ENCODE assay signal across 8 mouse cellular contexts in the genomic region with DNA sequence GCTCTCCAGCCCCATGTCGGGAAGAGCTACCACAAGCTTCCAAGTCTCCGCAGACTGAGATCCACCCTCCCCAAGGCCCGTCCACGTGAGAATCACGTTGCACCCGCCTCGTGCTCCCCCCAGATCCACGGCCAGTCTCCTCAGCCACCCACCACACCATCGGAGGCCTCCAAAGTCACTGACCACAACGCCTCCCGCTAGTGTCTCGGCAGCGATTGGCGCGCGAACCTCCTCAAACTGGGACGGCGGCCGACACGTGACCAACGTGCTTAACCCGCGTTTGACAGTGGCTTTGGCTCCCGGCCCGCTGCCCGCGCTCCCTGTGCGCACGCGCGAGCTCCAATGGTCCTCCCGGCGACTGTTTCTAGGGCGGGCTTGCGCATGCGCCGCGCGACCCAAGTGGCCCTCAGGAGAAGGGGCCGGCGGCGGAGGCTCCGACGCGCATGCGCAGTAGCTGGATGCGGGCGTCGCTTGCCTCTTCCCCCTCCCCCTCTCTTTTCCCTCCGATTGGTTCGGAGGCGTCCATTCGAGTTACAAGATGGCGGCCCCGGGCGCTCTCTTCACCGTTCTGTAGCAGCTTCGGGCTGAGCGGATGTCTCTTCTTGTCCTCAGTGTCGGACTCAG. TPM values are rescaled to one million over a fixed set of nuclear protein-coding genes. Genes with fewer than 3 reads are reported as not detected.
DNase-seq lines count a peak whose midpoint lies in the region; ATAC-seq and TF ChIP-seq lines count a peak whose summit lies in the region.

TSS of gene Nup50 (plus strand) at position 528 of the 624 bp plus-strand sequence.

- no peak for TF ChIP-seq RAD21 in CH12.LX (IDR thresholded peaks at IDR 0.05; ENCODE audit: low read depth, low read length)

- peak within 1 kb of the TSS; percentile 100 for H3K4me2 ChIP-seq in CH12.LX (ENCODE audit: insufficient read depth, low read depth, poor library complexity, severe bottlenecking)
- peak within 1 kb of the TSS; percentile 79 for H3K4me2 ChIP-seq in forebrain, embryonic 11.5 days (ENCODE audit: low read depth, low read length, severe bottlenecking)
- H3K4me2 ChIP-seq in heart, embryonic 16.5 days (ENCODE audit: low read depth, low read length) = peak within 1 kb of the TSS; percentile 77
- peak within 1 kb of the TSS; percentile 91 for H3K4me2 ChIP-seq in liver, embryonic 15.5 days
- peak within 1 kb of the TSS; percentile 89 for H3K4me2 ChIP-seq in neural tube, embryonic 12.5 days (replicated peaks)

- no peak for TF ChIP-seq CTCF in CH12.LX (conservative IDR thresholded peaks at IDR 0.05 in 1 of 2, IDR thresholded peaks at IDR 0.05 in 1 of 2; ENCODE audit: low read depth in 2 of 2, low read length in 2 of 2)

- peaks cover 0 to 53% of the 10 kb centered on the region in 2 experiments; a peak in 3 of 4 replicates for H3K4me1 ChIP-seq in CH12.LX (ENCODE audit: control insufficient read depth in 1 of 2, insufficient read depth in 2 of 2)
- H3K4me1 ChIP-seq in forebrain, embryonic 11.5 days (replicated peaks; ENCODE audit: control insufficient read depth, insufficient read depth, low read length) = peaks cover 4% of the 10 kb centered on the region; the same call in 1 of the 2 replicates
- peaks cover 20% of the 10 kb centered on the region for H3K4me1 ChIP-seq in heart, embryonic 16.5 days (ENCODE audit: control insufficient read depth, insufficient read depth, low read length)
- peaks cover 38% of the 10 kb centered on the region for H3K4me1 ChIP-seq in liver, embryonic 15.5 days (replicated peaks)
- H3K4me1 ChIP-seq in neural tube, embryonic 12.5 days = peaks cover 29% of the 10 kb centered on the region

- in situ Hi-C loops in CH12.LX (cut with MboI; ENCODE audit: low pct_ligation_motif_present, low pct_unique_long_range_greater_than_20kb, low sequenced_read_pairs) = loop anchor here (5.0 to 10.0 kb wide), 3 partner anchors 74 to 248 kb away; no protein-coding TSS in a partner anchor

- dilution Hi-C loops in CH12.LX (cut with MboI; ENCODE audit: extremely low pct_ligation_motif_present, extremely low pct_unique_long_range_greater_than_20kb, low sequenced_read_pairs) = no loop called here

- H3K9ac ChIP-seq in CH12.LX (ENCODE audit: insufficient read depth, low read depth) = peak within 1 kb of the TSS; percentile 94
- H3K9ac ChIP-seq in forebrain, embryonic 11.5 days (ENCODE audit: low read length) = peak within 1 kb of the TSS; percentile 93
- peak within 1 kb of the TSS; percentile 93 for H3K9ac ChIP-seq in heart, embryonic 16.5 days (ENCODE audit: low read length)
- peak within 1 kb of the TSS; percentile 100 for H3K9ac ChIP-seq in liver, embryonic 15.5 days
- peak within 1 kb of the TSS; percentile 99 for H3K9ac ChIP-seq in neural tube, embryonic 12.5 days

- peak; percentile 90 for TF ChIP-seq POLR2A in CH12.LX (IDR thresholded peaks at IDR 0.05; ENCODE audit: low read depth, low read length)

- TF ChIP-seq EP300 in CH12.LX (IDR thresholded peaks at IDR 0.05; ENCODE audit: low read length) = no peak; the same call in 1 of the 2 replicates

- H3K4me3 ChIP-seq in CH12.LX (replicated peaks in 1 of 3; ENCODE audit: low read depth in 2 of 3, low read length in 2 of 3, poor library complexity in 1 of 3) = peak within 1 kb of the TSS; percentile 65 to 98 (median 94)
- peak within 1 kb of the TSS; percentile 98 for H3K4me3 ChIP-seq in forebrain, embryonic 11.5 days (ENCODE audit: low read depth, low read length)
- H3K4me3 ChIP-seq in heart, embryonic 16.5 days (ENCODE audit: low read length) = peak within 1 kb of the TSS; percentile 83
- H3K4me3 ChIP-seq in liver, embryonic 15.5 days (replicated peaks) = peak within 1 kb of the TSS; percentile 98
- H3K4me3 ChIP-seq in neural tube, embryonic 12.5 days = peak within 1 kb of the TSS; percentile 99

- peak; percentile 92 for ATAC-seq in forebrain, embryonic 11.5 days (replicated peaks; ENCODE audit: low FRiP score)
- ATAC-seq in heart, embryonic 16.5 days (replicated peaks; ENCODE audit: extremely low read depth, insufficient read depth, low FRiP score) = peak; percentile 91
- peak; percentile 91 for ATAC-seq in liver, embryonic 15.5 days (ENCODE audit: insufficient read depth)
- peak; percentile 90 for ATAC-seq in neural tube, embryonic 12.5 days (ENCODE audit: low FRiP score, low read depth)

- no peaks in the 10 kb centered on the region for H3K27me3 ChIP-seq in CH12.LX (replicated peaks)
- H3K27me3 ChIP-seq in forebrain, embryonic 11.5 days (ENCODE audit: control insufficient read depth, insufficient read depth, low read length) = no peaks in the 10 kb centered on the region
- no peaks in the 10 kb centered on the region for H3K27me3 ChIP-seq in heart, embryonic 16.5 days (ENCODE audit: control insufficient read depth, insufficient read depth, low read length)
- H3K27me3 ChIP-seq in liver, embryonic 15.5 days = no peaks in the 10 kb centered on the region
- H3K27me3 ChIP-seq in neural tube, embryonic 12.5 days (replicated peaks) = no peaks in the 10 kb centered on the region

- peaks cover 56% of the 10 kb centered on the region for H3K79me2 ChIP-seq in CH12.LX (replicated peaks; ENCODE audit: control insufficient read depth, extremely low read depth, insufficient read depth, poor library complexity, severe bottlenecking)

- H3K9me3 ChIP-seq in CH12.LX (replicated peaks; ENCODE audit: low read length) = no peaks in the 10 kb centered on the region
- H3K9me3 ChIP-seq in forebrain, embryonic 11.5 days (ENCODE audit: control insufficient read depth, low read length) = no peaks in the 10 kb centered on the region
- H3K9me3 ChIP-seq in heart, embryonic 16.5 days (replicated peaks; ENCODE audit: control insufficient read depth, low read length) = no peaks in the 10 kb centered on the region
- no peaks in the 10 kb centered on the region for H3K9me3 ChIP-seq in liver, embryonic 15.5 days (replicated peaks)
- no peaks in the 10 kb centered on the region for H3K9me3 ChIP-seq in neural tube, embryonic 12.5 days

- peak; percentile 98 for DNase-seq in CH12.LX (ENCODE audit: extremely low read depth)
- peak; percentile 97 for DNase-seq in c-Kit-positive CD71-positive TER-119-negative erythroid progenitor cells, embryonic 14.5 days (ENCODE audit: low read depth)
- peak; percentile 100 for DNase-seq in forebrain, embryonic 11.5 days (ENCODE audit: low spot score)
- peak; percentile 100 for DNase-seq in kidney, postnatal 36 days
- DNase-seq in telencephalon, adult 2 months (ENCODE audit: low read depth, low spot score) = peak; percentile 95

- WGBS in forebrain, embryonic 11.5 days = under 1% methylated on average over 58 of the region's 60 CpGs
- WGBS in heart, embryonic 16.5 days = 0% methylated on average over 58 of the region's 60 CpGs
- WGBS in liver, embryonic 15.5 days (ENCODE audit: insufficient replicate concordance) = under 1% methylated on average over 60 of the region's 60 CpGs
- under 1% methylated on average over 60 of the region's 60 CpGs for WGBS in neural tube, embryonic 12.5 days

- peaks cover 8 to 37% of the 10 kb centered on the region in 2 experiments for H3K36me3 ChIP-seq in CH12.LX (replicated peaks in 1 of 2; ENCODE audit: control insufficient read depth in 1 of 2, insufficient read depth in 1 of 2, low read length in 1 of 2)
- no peaks in the 10 kb centered on the region for H3K36me3 ChIP-seq in forebrain, embryonic 11.5 days (ENCODE audit: control insufficient read depth, insufficient read depth, low read length)
- peaks cover 7% of the 10 kb centered on the region for H3K36me3 ChIP-seq in heart, embryonic 16.5 days (ENCODE audit: control insufficient read depth, insufficient read depth)
- H3K36me3 ChIP-seq in liver, embryonic 15.5 days (replicated peaks) = peaks cover 16% of the 10 kb centered on the region
- peaks cover 9% of the 10 kb centered on the region; the same call in 1 of the 2 replicates for H3K36me3 ChIP-seq in neural tube, embryonic 12.5 days

- H3K27ac ChIP-seq in CH12.LX (ENCODE audit: insufficient read depth, low read depth) = peak within 1 kb of the TSS; percentile 65
- H3K27ac ChIP-seq in forebrain, embryonic 11.5 days (ENCODE audit: low read depth, low read length) = peak within 1 kb of the TSS; percentile 94
- peak within 1 kb of the TSS; percentile 98 for H3K27ac ChIP-seq in heart, embryonic 16.5 days (ENCODE audit: low read length)
- peak within 1 kb of the TSS; percentile 99 for H3K27ac ChIP-seq in liver, embryonic 15.5 days (replicated peaks)
- H3K27ac ChIP-seq in neural tube, embryonic 12.5 days = peak within 1 kb of the TSS; percentile 94

TF ChIP-seq in CH12.LX, 34 proteins besides CTCF, POLR2A, EP300 and RAD21 (continues in another document):
- TF ChIP-seq USF1 (IDR thresholded peaks at IDR 0.05; ENCODE audit: low read depth, low read length) (peak; percentile 96), MXI1 (IDR thresholded peaks at IDR 0.05; ENCODE audit: low read depth, low read length) (peak; percentile 93), USF2 (conservative IDR thresholded peaks at IDR 0.05; ENCODE audit: low read depth, low read length) (peak; percentile 93), E2F4 (IDR thresholded peaks at IDR 0.05; ENCODE audit: insufficient replicate concordance, low read depth, low read length) (peak; percentile 87; the same call in 1 of the 2 replicates), PAX5 (IDR thresholded peaks at IDR 0.05; ENCODE audit: low read length) (no peak), ZMIZ1 (IDR thresholded peaks at IDR 0.05; ENCODE audit: low read depth, low read length) (peak; percentile 83), UBTF (IDR thresholded peaks at IDR 0.05; ENCODE audit: low read depth, low read length) (no peak; the same call in 1 of the 2 replicates), MEF2A (IDR thresholded peaks at IDR 0.05; ENCODE audit: borderline replicate concordance, low read depth, low read length) (peak; percentile 56), HCFC1 (IDR thresholded peaks at IDR 0.05; ENCODE audit: low read depth, low read length) (peak; percentile 76), SMC3 (IDR thresholded peaks at IDR 0.05; ENCODE audit: low read depth, low read length) (no peak), ZNF384 (IDR thresholded peaks at IDR 0.05; ENCODE audit: low read depth, low read length) (no peak), MAX (IDR thresholded peaks at IDR 0.05; ENCODE audit: low read length) (peak; percentile 97), MAZ (IDR thresholded peaks at IDR 0.05; ENCODE audit: low read depth, low read length) (no peak; the same call in 1 of the 2 replicates), GABPA (IDR thresholded peaks at IDR 0.05; ENCODE audit: insufficient replicate concordance, low read depth, low read length) (no peak), NRF1 (IDR thresholded peaks at IDR 0.05; ENCODE audit: low read depth, low read length) (peak; percentile 98)

RNA-seq across cellular contexts. Expression of gene Nup50, which starts in this region (rescaled TPM):
- total RNA-seq in CH12.LX (2012; rRNA removed) (39.2 and 45.3 TPM in 2 replicates), CH12.LX (2014; rRNA removed) (43.4 and 46.6 TPM in 2 replicates)
- polyA plus RNA-seq in CH12.LX (2012; ENCODE audit: insufficient read length, low read depth) = 85.6 and 91.4 TPM in 2 replicates
- polyA plus RNA-seq in forebrain, embryonic 11.5 days (2014; fragmentation: Nextera tagmentation; extraction: Ambion mirVana) = 75.8 and 79.7 TPM in 2 replicates
- 18.7 and 20.6 TPM in 2 replicates for polyA plus RNA-seq in heart, embryonic 16.5 days (2015; fragmentation: Nextera tagmentation; extraction: Ambion mirVana)
- 23.5 and 25.4 TPM in 2 replicates for polyA plus RNA-seq in liver, embryonic 15.5 days (2015; fragmentation: Nextera tagmentation; extraction: Ambion mirVana)
- 49.4 and 49.6 TPM in 2 replicates for polyA plus RNA-seq in neural tube, embryonic 12.5 days (2016; fragmentation: Nextera tagmentation; extraction: Ambion mirVana)

Comparison
In these comparisons a context has a peak if more than half of its experiments do, and no peak if none do; other contexts are left out.
1. Peak in every context shown above with its lines: DNase-seq, ATAC-seq, H3K4me3 ChIP-seq and H3K27ac ChIP-seq.